Mouse (Mus musculus) embryo, embryonic 11 days (tissue): Measurements from ENCODE around the gene Slc45a2.

ENCODE experiments used
- DNase-seq: peaks from one replicate; pipeline ENCODE4 v3.0.0-alpha.2; 2015

The Slc45a2 gene

GRCm38 (mm10) chr15:11008756-11009155 lies 8.2 kb downstream of the Slc45a2 start:
- DNase-seq = peak; percentile 35

DNA sequence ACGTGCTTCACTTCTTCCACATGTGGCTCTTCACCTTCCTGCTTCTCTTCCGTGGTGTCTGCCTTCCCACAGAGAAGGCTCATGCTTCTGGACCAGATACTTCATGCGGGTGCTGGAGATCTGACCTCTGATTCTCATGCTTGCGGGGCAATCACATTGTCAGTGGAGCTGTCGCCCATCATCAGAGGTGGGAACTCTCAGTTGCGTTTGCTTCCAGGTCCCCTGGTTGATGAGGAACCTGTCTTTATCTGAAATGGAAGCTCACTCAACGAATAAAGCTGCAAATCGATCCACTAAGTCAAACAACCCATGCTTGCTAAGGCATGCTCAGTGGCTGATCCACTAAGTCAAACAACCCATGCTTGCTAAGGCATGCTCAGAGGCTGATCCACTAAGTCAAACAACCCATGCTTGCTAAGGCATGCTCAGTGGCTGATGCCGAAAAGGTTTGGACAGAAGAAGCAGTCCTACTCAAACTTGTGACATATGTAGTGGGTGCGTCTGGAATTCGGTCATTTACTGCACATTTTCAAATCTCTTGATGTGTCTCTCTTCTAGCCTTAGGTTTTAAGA lies 10.5 kb downstream of the Slc45a2 start:
- no peak for DNase-seq

GRCm38 (mm10) chr15:11014931-11015330 lies 14.4 kb downstream of the Slc45a2 start:
- no peak for DNase-seq

DNA sequence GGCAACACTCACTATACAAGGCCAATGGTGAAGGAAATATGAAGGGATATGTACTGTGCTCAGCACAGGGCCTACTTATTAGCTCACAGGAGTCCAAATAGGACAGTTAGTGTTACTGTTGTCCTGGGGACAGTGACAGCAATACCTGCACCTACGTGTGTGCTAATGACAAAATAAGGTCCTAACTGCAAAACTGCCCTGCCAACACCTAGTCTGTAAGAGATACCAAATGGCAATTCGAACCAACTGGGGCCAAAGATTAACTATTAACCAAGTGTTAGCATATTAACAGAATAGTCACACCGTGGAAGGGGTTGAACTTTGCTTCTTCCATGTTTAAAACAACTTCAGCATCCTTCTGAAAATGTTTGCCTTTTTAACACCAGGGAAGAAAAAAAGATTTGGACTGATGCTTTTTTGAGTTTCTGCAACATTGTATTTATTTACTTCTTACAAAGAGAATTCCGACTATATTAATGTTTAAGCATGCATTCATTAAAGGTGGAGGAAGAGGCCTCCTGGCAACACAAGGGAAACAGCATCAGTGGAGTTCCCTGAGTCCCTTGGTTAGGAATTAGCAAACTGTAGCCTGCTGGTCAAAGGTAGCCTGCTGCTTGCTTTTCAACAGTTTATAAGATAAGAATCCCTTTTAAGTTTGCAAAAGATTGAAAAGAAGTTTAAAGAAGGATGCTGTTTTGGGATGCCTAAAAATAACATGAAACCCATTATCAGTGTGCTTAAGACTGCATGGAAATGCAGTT lies 26.5 kb downstream of the Slc45a2 start:
- no peak for DNase-seq

DNA sequence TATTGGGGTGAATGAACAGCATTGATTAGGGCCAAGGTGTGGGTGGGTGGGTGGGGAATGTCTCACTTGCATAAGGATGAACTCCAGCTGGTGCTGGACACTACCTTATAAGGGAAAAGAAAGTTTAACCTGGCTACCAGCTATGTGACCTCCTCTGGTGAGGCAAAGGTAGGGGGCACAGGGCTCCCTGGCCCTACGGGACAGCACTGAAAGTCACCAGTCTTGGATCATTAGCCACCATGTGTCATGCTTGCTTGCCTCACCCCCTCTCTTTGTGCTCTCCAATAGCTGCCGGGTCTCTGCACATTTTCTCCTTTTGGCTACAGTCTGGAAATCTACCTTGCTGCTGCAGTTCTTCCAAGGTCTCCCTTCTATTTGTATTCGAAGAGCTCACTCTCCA lies 29.7 kb downstream of the Slc45a2 start:
- no peak for DNase-seq

GRCm38 (mm10) chr15:11035947-11036474 lies 35.5 kb downstream of the Slc45a2 start:
- peak; percentile 37 for DNase-seq

DNA sequence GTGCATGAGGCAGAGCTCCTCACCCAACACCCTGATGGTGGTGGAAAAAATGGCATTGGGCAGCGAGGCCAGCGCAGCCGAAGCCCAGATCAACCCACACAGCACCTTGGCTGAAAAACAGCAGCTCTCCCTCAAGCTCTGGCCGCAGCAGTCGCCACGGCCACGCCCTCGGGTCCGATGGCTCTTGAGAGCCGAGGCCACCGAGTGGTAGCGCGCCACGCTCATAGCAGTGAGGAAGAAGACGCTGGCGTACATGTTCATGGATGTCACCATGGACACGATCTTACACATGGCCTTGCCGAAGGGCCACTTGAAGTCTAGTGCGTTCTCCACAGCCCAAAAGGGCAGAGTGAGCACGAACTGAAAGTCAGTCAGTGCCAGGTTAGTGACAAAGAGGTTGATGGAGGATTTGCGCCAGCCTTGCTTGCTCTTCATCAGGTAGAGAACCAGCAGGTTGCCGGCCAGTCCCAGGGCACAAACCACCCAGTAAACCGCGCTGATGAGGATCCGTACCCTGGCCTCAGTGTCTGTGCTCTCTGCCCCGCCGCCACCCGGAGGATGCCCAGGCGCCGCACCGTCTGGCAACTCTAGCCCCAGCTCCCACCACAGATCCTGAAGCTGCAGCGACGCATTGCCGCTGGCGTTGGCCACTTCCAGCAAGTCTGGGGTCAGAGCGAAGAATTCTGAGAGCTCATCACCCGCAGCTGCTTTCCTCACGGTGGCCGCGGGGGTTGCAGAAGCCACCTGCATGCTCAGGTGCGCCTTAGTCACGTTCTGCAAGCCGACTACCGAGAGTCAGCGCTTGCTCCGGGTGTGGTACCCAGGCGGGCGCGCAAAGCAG lies 36.2 kb downstream of the Slc45a2 start:
- peak; percentile 56 for DNase-seq

DNA sequence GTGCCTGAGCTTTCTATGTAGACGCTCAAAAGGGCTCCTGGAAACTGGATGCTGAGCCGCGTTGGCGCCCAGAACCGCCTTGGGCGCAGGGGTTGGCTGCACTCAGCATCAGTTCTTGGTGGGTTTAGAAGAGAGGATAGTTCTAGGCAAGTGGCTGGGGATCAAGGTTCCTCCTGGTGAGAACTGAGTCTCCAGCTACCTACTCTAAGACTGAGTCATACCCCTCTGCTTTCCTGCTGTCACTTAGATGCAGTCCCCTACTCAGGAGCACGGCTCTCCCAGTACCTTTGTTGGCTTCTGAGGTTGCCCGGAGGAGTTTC lies 36.8 kb downstream of the Slc45a2 start:
- no peak for DNase-seq

GRCm38 (mm10) chr15:11037711-11038110 lies 37.2 kb downstream of the Slc45a2 start, which contains the start of gene Rxfp3:
Gene Rxfp3, minus strand, starts transcription at chr15:11037991.
- peak; percentile 34 for DNase-seq

DNA sequence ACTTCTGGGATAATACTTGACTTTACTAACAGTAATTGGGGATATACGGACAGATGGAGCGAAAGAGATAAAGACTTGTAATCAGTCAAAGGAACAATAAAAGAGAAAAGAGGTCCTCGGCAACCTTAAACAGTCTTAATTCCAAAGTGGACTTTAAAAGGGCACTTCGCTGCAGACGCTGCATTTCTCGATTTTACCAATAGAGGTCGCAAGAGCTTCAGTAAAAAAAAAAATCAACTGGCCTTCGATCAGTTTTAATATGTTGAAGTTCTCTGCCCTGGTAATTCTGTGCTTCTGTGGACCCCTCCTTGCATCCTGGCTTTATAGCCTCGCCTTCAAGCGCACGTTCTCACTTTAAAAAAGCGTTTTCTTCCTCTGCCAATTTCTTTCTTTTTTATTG lies 38.0 kb downstream of the Slc45a2 start:
- DNase-seq = peak; percentile 77

- no peak for DNase-seq
Measured at GRCm38 (mm10) chr15:11040067-11040466, 39.5 kb downstream of the Slc45a2 start.

GRCm38 (mm10) chr15:11041229-11041628 lies 40.7 kb downstream of the Slc45a2 start:
- DNase-seq = no peak

DNA sequence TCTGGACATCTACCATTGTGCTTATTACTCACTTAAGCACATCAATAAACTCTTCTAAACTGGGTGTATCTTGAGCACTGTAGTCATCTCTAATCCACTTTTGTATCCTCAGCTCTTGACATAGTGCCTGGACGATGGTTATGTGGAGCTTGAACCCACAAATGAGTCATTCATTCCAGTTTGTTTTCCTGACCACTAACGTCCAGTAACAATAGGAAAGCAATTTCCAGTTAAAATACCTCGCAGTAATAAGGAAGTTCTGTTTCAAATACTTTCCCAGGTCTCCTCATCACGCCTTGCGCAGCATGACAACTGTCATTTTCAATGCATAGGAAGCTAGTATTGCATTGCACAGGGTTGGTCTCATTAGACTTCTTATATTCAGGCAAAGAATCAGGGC lies 42.3 kb downstream of the Slc45a2 start:
- DNase-seq = no peak

- DNase-seq = no peak
Measured at GRCm38 (mm10) chr15:11053678-11054439, 53.3 kb downstream of the Slc45a2 start.

DNA sequence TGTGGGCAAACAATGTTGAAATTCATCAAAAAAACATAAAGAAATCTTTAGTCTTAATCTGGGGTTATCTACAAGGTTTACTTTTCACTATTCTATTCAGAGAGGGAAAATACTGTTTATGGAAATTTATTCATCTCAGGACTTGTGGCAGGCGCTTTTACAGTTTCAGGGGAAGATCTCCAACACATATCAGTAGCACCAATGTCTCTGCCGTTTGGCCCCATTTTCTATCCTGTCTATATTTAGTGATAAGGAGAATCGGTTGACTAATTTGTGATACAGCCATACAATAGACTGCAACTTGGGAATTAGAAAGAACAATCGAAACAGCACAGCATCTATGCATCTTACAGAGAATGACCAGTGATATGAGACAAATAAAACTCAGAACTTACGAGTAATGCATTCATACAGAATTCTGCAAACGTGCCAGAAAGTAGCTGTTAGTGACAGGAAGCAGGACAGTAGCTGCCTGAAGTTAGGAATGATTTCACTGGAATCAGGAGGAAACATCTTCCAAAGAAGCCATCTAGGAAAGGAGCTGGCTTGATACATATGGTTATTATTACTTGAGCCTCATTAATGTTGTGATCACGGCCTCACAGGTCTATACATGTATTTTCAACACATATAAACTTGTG lies 54.0 kb downstream of the Slc45a2 start:
- DNase-seq = no peak

DNA sequence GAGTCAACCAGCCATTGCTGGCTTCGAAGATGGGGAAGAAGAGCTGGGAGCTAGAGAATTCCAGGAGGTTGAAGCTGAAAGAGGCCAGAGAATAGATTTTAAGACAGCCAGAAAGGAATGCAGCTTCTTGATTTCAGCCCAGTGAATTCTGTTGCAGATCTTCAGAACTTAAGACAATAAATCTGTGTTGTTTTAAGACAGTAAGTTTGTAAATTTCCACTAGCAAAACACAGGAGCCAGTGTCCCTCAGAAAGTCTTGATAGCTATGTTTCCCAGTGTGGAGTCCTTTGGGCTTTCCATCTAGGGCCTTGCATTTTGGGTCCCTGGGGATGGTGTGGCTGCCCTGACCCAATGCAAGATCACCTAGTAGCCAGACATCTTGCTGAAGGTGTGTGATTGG lies 62.4 kb downstream of the Slc45a2 start:
- DNase-seq = no peak

DNA sequence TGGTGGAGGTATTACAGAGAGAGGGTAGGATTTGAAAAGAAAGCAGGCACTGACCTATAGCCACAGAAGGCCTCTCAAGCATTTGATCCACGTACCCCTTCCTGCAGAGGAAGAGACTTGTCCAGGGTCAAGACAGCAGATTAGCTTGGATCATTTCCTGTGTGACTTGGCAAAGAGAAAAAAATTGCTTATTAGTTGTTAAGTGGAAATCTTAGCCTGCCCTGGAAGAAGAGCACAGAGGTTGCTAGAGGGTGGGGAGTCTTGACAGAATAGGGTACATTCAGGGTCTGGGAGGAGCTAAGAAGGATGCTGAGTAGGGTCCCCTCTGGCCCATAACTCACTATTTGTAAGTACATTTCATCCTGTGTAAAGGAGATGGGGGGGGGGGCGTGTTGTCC lies 63.6 kb downstream of the Slc45a2 start:
- no peak for DNase-seq

- DNase-seq = peak; percentile 82
Measured at GRCm38 (mm10) chr15:11064558-11065411, 64.3 kb downstream of the Slc45a2 start, which contains the start of gene Adamts12. Gene Adamts12, plus strand, starts transcription at chr15:11064790.

- peak; percentile 23 for DNase-seq
Measured at GRCm38 (mm10) chr15:11065528-11066171, 65.1 kb downstream of the Slc45a2 start.

- DNase-seq = peak; percentile 54
Measured at GRCm38 (mm10) chr15:11066299-11066698, 65.8 kb downstream of the Slc45a2 start.

DNA sequence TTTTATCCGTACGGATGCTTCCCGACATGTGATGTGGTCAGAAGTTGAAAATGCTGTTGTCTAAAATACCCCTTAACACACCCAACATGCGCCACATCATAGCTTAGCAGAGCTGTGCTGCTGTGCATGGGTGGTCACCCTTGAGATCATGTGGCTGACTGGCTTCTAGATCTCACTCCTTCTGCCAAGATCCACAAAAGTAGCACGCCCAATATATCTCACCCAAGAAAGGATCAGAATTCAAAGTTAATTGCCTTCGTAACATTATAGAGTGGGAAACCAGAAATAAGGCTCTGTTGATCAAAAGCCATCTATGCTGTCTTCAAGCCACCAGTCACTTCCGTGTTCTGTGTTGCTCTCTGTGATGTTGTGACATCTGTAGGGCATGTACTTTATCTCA lies 67.4 kb downstream of the Slc45a2 start:
- no peak for DNase-seq
